Mouse (Mus musculus) thymus, postnatal 36 days (tissue): ENCODE data around the gene 1700030J22Rik.
A peak's percentile ranks its signal among the peaks of the same experiment; 100 is the strongest.

Experiments used
- DNase-seq, 2 experiments: peaks; one replicate each; pipeline ENCODE4 v3.0.0; 2022; ENCODE audit warnings: mixed read lengths in 2 of 2

The 1700030J22Rik gene

GRCm38 (mm10) chr8:116978631-116979256 is at the start of gene 1700030J22Rik:
1700030J22Rik (minus strand) TSS chr8:116978959.
- DNase-seq = peak; percentile 98

- DNase-seq = no peak
Observed at GRCm38 (mm10) chr8:117027601-117028000, 48.8 kb upstream of the 1700030J22Rik start.

GRCm38 (mm10) chr8:117022297-117022993 is 43.7 kb upstream of the 1700030J22Rik start:
- no peak for DNase-seq

- no peak for DNase-seq
Observed at GRCm38 (mm10) chr8:117019323-117020275, 40.8 kb upstream of the 1700030J22Rik start.

GRCm38 (mm10) chr8:117017896-117018295 is 39.1 kb upstream of the 1700030J22Rik start:
- no peak for DNase-seq

GRCm38 (mm10) chr8:117017006-117017405 is 38.2 kb upstream of the 1700030J22Rik start:
- no peak for DNase-seq

- no peak for DNase-seq
Observed at GRCm38 (mm10) chr8:117015670-117016069, 36.9 kb upstream of the 1700030J22Rik start.

- DNase-seq = no peak
Observed at GRCm38 (mm10) chr8:117011366-117011765, 32.6 kb upstream of the 1700030J22Rik start.

- no peak for DNase-seq
Observed at GRCm38 (mm10) chr8:116994016-116994716, 15.4 kb upstream of the 1700030J22Rik start.

- peak; percentile 97 to 98 for DNase-seq
Observed at GRCm38 (mm10) chr8:116993095-116993867, 14.5 kb upstream of the 1700030J22Rik start, which contains the start of gene Gcsh. Gcsh (minus strand) TSS chr8:116993537.

- DNase-seq = peak; percentile 27 to 29
Observed at GRCm38 (mm10) chr8:116992176-116992971, 13.6 kb upstream of the 1700030J22Rik start.

GRCm38 (mm10) chr8:116991241-116991640 is 12.5 kb upstream of the 1700030J22Rik start:
- no peak for DNase-seq

GRCm38 (mm10) chr8:116989842-116990241 is 11.1 kb upstream of the 1700030J22Rik start:
- DNase-seq = no peak

GRCm38 (mm10) chr8:116980117-116980516 is 1.4 kb upstream of the 1700030J22Rik start:
- DNase-seq = peak; percentile 48 to 51

GRCm38 (mm10) chr8:116978052-116978451 is 707 bp downstream of the 1700030J22Rik start:
- DNase-seq = no peak

GRCm38 (mm10) chr8:116975606-116976005 is 3.2 kb downstream of the 1700030J22Rik start:
- no peak for DNase-seq

GRCm38 (mm10) chr8:116975066-116975465 is 3.7 kb downstream of the 1700030J22Rik start:
- no peak for DNase-seq

GRCm38 (mm10) chr8:116969531-116969930 is 9.2 kb downstream of the 1700030J22Rik start:
- no peak for DNase-seq

- no peak for DNase-seq
Observed at GRCm38 (mm10) chr8:116954415-116954814, 24.3 kb downstream of the 1700030J22Rik start.

GRCm38 (mm10) chr8:116952428-116952827 is 26.3 kb downstream of the 1700030J22Rik start:
- DNase-seq = peak; percentile 71 to 83

- DNase-seq = no peak
Observed at GRCm38 (mm10) chr8:116951778-116952177, 27.0 kb downstream of the 1700030J22Rik start.
